Mouse (Mus musculus) heart, postnatal 0 days (tissue): ENCODE data around the gene Zdhhc5. TPM values are rescaled to one million over a fixed set of nuclear protein-coding genes. Genes with fewer than 3 reads are reported as not detected.

ENCODE experiments used
- ATAC-seq: fragments of 200-750 bp; cut with Nextera tagmentation; 2 replicates; pipeline ENCODE4 v1.8.0; 2017; ENCODE audit warnings: low read depth, moderate number of reproducible peaks, moderate library complexity; ENCODE audit not compliant: insufficient read depth
- DNase-seq: peaks from one replicate; pipeline ENCODE4 v3.0.0-alpha.2; 2016; ENCODE audit warnings: low spot score
- H3K27ac ChIP-seq: fragments of 300-500 bp; sonication (generic); 2 replicates; pipeline ENCODE4 v1.5.1; 2014; ENCODE audit warnings: low read depth, mild to moderate bottlenecking
- H3K27me3 ChIP-seq: fragments of 300-500 bp; sonication (generic); 2 replicates; pipeline ENCODE4 v1.6.1; 2014; ENCODE audit warnings: low read length, mixed read lengths; ENCODE audit not compliant: control insufficient read depth, insufficient read depth
- H3K36me3 ChIP-seq: fragments of 300-500 bp; sonication (generic); replicated peaks from 2 replicates; pipeline ENCODE4 v1.6.1; 2014; ENCODE audit warnings: low read length, mixed read lengths; ENCODE audit not compliant: control insufficient read depth, insufficient read depth
- H3K4me1 ChIP-seq: fragments of 300-500 bp; sonication (generic); 2 replicates; pipeline ENCODE4 v1.6.1; 2014; ENCODE audit warnings: antibody characterized with exemption; ENCODE audit not compliant: control insufficient read depth, insufficient read depth
- H3K4me2 ChIP-seq: fragments of 300-500 bp; sonication (generic); 2 replicates; pipeline ENCODE4 v1.6.1; 2014; ENCODE audit warnings: low read depth, mild to moderate bottlenecking, low read length, moderate library complexity
- H3K4me3 ChIP-seq: fragments of 300-500 bp; sonication (generic); 2 replicates; pipeline ENCODE4 v1.5.1; 2014; ENCODE audit warnings: low read depth, low read length
- H3K9ac ChIP-seq: fragments of 300-500 bp; sonication (generic); replicated peaks from 2 replicates; pipeline ENCODE4 v1.6.1; 2014; ENCODE audit warnings: low read depth, low read length, mixed read lengths
- H3K9me3 ChIP-seq: fragments of 300-500 bp; sonication (generic); replicated peaks from 2 replicates; pipeline ENCODE4 v1.6.1; 2016; ENCODE audit warnings: low read length; ENCODE audit not compliant: control insufficient read depth
- CTCF ChIP-seq: IDR thresholded peaks from 2 replicates; pipeline ENCODE4 v1.5.1; 2016; ENCODE audit warnings: antibody characterized with exemption, control low read depth, low read depth
- EP300 ChIP-seq: IDR thresholded peaks from 2 replicates; pipeline ENCODE4 v1.6.1; 2016; ENCODE audit warnings: antibody characterized with exemption, low read depth
- WGBS: fragments of 180-500 bp; shearing (Covaris S2); extraction: QIAGEN DNeasy Blood & Tissue Kit; methylation state at CpG from one replicate; pipeline ENCODE4 v1.1.7; 2014; 5-methylcytosine and 5-hydroxymethylcytosine counted together
- polyA plus RNA-seq: library from polyadenylated mRNA; unstranded; fragments of >200 nt; fragmentation: Nextera tagmentation; extraction: Ambion mirVana; gene quantifications from 2 replicates; pipeline ENCODE4 v1.2.1, GENCODE M21; 2015
- total RNA-seq: library from RNA; depleted of rRNA; stranded (reverse); fragments of >200 nt; gene quantifications from 2 replicates; pipeline ENCODE4 v1.2.3, GENCODE M21; 2014; ENCODE audit warnings: low replicate concordance

Gene Zdhhc5
- total and polyA plus RNA-seq, 2 experiments from 2014 or later, result 20.5 to 46.5 TPM

DNA sequence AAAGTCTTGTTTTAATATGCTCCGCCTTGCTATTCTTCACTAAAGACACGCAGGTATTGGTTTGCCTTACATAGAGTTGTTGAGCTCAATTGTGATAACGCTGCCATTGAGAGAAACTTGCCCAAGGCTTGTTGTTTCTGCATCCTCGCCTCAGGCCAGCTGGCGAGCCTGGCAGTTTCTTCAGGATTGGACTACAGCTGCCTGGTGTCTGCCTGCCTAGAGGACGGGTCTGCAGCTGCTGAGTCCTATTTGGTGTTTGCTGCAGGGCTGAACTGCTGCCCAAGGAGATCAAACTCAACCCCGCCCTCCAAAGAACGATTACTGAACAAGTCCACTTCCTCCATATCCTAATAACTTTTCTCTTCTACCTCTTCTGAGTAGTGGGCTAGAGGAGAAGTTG lies 45.8 kb upstream of the Zdhhc5 start:
- ATAC-seq (no peak), DNase-seq (no peak)
- no peak overlapping the region for H3K4me3 ChIP-seq
- H3K27ac ChIP-seq, result no peak overlapping the region
- H3K4me1 ChIP-seq, result no peaks in the 10 kb centered on the region
- H3K9ac ChIP-seq, result no peak overlapping the region
- H3K4me2 ChIP-seq, result no peak overlapping the region
- no peak for TF ChIP-seq EP300
- no peak for TF ChIP-seq CTCF
- H3K9me3 ChIP-seq, result no peaks in the 10 kb centered on the region
- H3K27me3 ChIP-seq, result no peaks in the 10 kb centered on the region
- no peaks in the 10 kb centered on the region for H3K36me3 ChIP-seq
- WGBS, result 67% methylated on average over 8 of the region's 8 CpGs

DNA sequence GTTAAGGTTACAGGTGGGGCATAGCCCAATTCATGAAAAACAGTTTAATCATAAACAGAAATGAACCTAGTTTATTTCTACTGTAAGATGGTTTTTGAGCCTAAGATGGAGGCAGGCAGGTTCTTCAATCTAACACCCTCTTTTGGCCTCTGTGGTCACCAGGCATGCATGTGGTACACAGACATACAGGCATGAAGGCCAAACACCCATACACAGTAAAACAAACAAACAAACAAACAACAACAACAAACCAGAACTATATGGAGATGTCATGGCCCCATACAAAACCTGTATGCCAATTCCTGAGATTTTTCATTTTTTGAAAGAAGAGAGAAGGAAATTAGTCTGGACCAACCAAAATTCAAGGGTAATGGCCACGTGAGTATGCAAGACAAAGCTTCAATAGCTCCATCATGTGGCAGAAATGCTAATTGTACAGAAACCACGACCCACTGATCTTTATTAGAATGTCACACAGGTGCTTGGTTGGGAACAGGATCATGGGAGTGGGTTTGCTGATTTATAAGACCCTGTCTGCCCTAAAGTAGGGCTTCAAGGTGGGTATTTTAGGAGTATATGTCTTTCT lies 43.7 kb upstream of the Zdhhc5 start:
- TF ChIP-seq CTCF, result peak; percentile 79
- no peak for TF ChIP-seq EP300
- Histone ChIP-seq H3K9me3 (no peaks in the 10 kb centered on the region), H3K9ac (no peak overlapping the region), H3K4me2 (no peak overlapping the region), H3K4me3 (no peak overlapping the region), H3K27me3 (no peaks in the 10 kb centered on the region), H3K4me1 (no peaks in the 10 kb centered on the region), H3K36me3 (no peaks in the 10 kb centered on the region), H3K27ac (no peak overlapping the region)
- ATAC-seq (peak; percentile 66), DNase-seq (peak; percentile 70)
- 0% methylated on average over 2 of the region's 2 CpGs for WGBS

DNA sequence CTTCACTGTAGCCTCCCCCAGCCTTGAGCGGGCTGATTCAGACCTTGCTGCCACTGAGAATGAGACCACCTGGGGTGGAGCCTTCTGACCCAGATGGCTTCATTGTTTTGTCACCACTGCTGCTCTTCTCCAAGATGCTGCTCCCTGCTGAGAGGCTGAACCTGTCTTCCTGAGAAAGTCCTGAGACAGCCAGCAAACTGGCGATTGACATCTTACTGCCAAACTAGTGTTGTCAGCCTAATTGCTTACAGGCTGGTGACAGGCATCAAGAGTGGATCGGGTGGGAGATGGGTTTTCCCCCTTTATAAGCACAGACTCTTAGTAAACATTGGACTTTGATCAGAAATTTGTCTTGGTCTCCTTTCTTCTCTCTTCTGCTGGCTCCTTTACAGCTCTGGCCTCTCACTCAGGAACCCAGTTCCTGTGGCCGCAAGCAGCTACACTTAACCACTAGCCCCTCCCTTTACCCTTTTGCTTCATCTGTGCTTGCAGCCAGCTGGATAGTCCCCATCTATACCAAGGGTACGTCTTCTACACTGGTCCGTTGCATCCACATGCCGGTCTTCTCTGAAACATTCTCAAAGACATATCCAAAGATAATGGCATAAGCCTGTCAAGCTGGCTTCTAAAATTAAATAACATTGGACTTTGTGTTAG lies 42.2 kb upstream of the Zdhhc5 start:
- H3K9me3 ChIP-seq, result no peaks in the 10 kb centered on the region
- no peaks in the 10 kb centered on the region for H3K4me1 ChIP-seq
- no peak overlapping the region for H3K9ac ChIP-seq
- H3K27ac ChIP-seq, result no peak overlapping the region
- no peak overlapping the region for H3K4me3 ChIP-seq
- TF ChIP-seq CTCF (no peak), EP300 (no peak)
- H3K36me3 ChIP-seq, result no peaks in the 10 kb centered on the region
- no peak for ATAC-seq
- WGBS, result 59% methylated on average over 7 of the region's 7 CpGs
- H3K4me2 ChIP-seq, result no peak overlapping the region
- no peaks in the 10 kb centered on the region for H3K27me3 ChIP-seq
- DNase-seq, result no peak

DNA sequence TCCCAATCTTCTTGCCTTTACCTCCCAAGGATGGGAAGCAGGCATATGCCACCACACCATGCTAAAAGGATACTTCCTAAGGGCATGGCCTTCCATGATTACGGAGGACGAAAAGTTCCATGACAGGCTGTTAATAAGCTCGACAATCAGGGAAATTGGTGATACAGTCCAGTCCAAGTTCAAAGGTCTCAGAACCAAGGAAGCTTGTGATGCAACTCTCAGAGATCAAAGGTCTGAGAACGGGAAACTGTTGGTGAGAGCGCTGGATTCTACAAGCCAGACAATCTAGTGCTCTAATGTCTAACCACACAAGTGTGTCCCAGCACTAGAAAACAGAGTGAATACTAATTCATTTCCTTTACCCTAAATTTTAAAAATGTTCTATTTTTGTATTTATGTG lies 41.3 kb upstream of the Zdhhc5 start:
- DNase-seq, result no peak
- H3K36me3 ChIP-seq, result no peaks in the 10 kb centered on the region
- no peak overlapping the region for H3K27ac ChIP-seq
- no peak overlapping the region for H3K4me2 ChIP-seq
- 71% methylated on average over 5 of the region's 5 CpGs for WGBS
- TF ChIP-seq EP300 (no peak), CTCF (no peak)
- no peaks in the 10 kb centered on the region for H3K9me3 ChIP-seq
- H3K4me3 ChIP-seq, result no peak overlapping the region
- no peaks in the 10 kb centered on the region for H3K27me3 ChIP-seq
- H3K9ac ChIP-seq, result no peak overlapping the region
- no peaks in the 10 kb centered on the region for H3K4me1 ChIP-seq
- ATAC-seq, result no peak

DNA sequence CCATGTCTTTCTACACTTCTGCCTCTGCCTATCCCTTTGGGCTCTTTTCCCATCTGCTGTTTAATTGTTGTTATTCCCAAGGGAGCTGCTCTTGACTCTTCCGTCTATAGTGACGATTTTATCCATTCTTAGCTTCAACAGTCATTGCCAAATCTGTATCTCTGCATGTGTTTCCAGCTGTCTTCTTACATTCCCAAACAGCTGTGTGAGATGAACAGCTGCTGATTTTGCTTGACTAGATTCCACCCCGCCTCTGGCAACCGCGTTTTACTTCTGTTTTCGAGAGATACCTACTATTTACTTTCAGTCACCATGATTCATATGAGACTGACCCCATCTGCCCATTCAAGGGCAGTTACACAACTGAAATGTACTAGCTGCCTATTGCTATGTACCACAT lies 35.1 kb upstream of the Zdhhc5 start:
- 54% methylated on average over 6 of the region's 6 CpGs for WGBS
- Histone ChIP-seq H3K27me3 (no peaks in the 10 kb centered on the region), H3K4me1 (no peaks in the 10 kb centered on the region), H3K27ac (no peak overlapping the region), H3K9ac (no peak overlapping the region), H3K4me2 (no peak overlapping the region), H3K36me3 (no peaks in the 10 kb centered on the region), H3K4me3 (no peak overlapping the region), H3K9me3 (no peaks in the 10 kb centered on the region)
- no peak for ATAC-seq
- no peak for TF ChIP-seq CTCF
- TF ChIP-seq EP300, result no peak
- DNase-seq, result peak; percentile 27

DNA sequence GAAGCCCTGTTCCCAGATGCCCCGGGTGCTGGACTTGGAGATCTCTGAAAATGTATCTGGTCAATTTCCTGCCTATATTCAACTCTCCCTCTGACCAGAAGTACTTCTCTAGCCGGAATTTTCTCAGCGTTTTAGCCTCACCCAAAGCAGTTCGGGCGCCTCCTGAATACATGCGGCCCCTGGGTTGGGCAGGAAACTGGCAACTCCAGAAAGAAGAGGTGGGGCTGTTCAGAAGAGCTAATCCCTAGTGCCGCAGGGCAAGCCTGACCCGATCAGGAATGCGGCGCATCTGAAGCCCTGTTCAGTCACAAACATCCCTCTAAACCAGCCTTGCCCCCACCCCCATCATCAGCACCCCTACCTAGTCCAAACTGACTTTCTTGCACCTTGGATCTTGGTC lies 29.1 kb upstream of the Zdhhc5 start:
- TF ChIP-seq EP300, result no peak
- no peak for TF ChIP-seq CTCF
- Histone ChIP-seq H3K27me3 (no peaks in the 10 kb centered on the region), H3K9ac (peak overlapping the region; percentile 91), H3K4me3 (peak overlapping the region; percentile 68), H3K9me3 (no peaks in the 10 kb centered on the region), H3K36me3 (no peaks in the 10 kb centered on the region), H3K4me1 (peaks cover 22% of the 10 kb centered on the region), H3K4me2 (peak overlapping the region; percentile 81), H3K27ac (peak overlapping the region; percentile 94)
- peak; percentile 22 for ATAC-seq
- no peak for DNase-seq
- 3% methylated on average over 10 of the region's 10 CpGs for WGBS
